ENCODE assay signal across 25 mouse cellular contexts in genomic region chr10:88550225-88550624, GRCm38 (mm10). TPM values are rescaled to one million over a fixed set of nuclear protein-coding genes. Genes with fewer than 3 reads are reported as not detected.
A peak's percentile ranks its signal among the peaks of the same experiment; 100 is the strongest.
DNase-seq lines count a peak whose midpoint lies in the region; ATAC-seq and TF ChIP-seq lines count a peak whose summit lies in the region.
"Had no signal": no experiment of that assay in that cellular context is flagged by ENCODE, and none has a peak within 500 bp of the region (broad histone marks: within the 10 kb centered on the region; RNA-seq: fewer than 3 reads in every experiment).

No protein-coding gene starts in this region.

- no peak overlapping the region for H3K4me3 ChIP-seq in liver, adult 2 months (ENCODE audit: insufficient read depth, low read depth, low read length)
- no peak overlapping the region for H3K4me3 ChIP-seq in liver, embryonic 12.5 days
- H3K4me3 ChIP-seq: embryonic facial prominence, embryonic 15.5 days; forebrain, embryonic 10.5 days; heart, embryonic 10.5 days; hindbrain, embryonic 13.5 days; limb, embryonic 12.5 days; lung, embryonic 15.5 days; midbrain, embryonic 12.5 days had no signal

- H3K4me1 ChIP-seq in liver, adult 2 months (ENCODE audit: control insufficient read depth, insufficient read depth, low read length), result no peaks in the 10 kb centered on the region
- H3K4me1 ChIP-seq in liver, embryonic 12.5 days, result no peaks in the 10 kb centered on the region
- H3K4me1 ChIP-seq: embryonic facial prominence, embryonic 15.5 days; hindbrain, embryonic 13.5 days; limb, embryonic 12.5 days; lung, embryonic 15.5 days; midbrain, embryonic 12.5 days had no signal

- H3K4me2 ChIP-seq in liver, embryonic 12.5 days, result no peak overlapping the region
- H3K4me2 ChIP-seq: embryonic facial prominence, embryonic 15.5 days; hindbrain, embryonic 13.5 days; limb, embryonic 12.5 days; lung, embryonic 15.5 days; midbrain, embryonic 12.5 days had no signal

- no peaks in the 10 kb centered on the region for H3K79me2 ChIP-seq in liver, adult 2 months (ENCODE audit: control insufficient read depth, insufficient read depth, low read length)

- no peaks in the 10 kb centered on the region for H3K36me3 ChIP-seq in liver, adult 2 months (ENCODE audit: control insufficient read depth, insufficient read depth, low read length)
- no peaks in the 10 kb centered on the region for H3K36me3 ChIP-seq in liver, embryonic 12.5 days
- H3K36me3 ChIP-seq: embryonic facial prominence, embryonic 15.5 days; forebrain, embryonic 10.5 days; heart, embryonic 10.5 days; hindbrain, embryonic 13.5 days; limb, embryonic 12.5 days; lung, embryonic 15.5 days; midbrain, embryonic 12.5 days had no signal

- DNase-seq in CD4-positive, CD25-positive, alpha-beta regulatory T cell, adult 2 months (ENCODE audit: low read depth, low spot score), result peak; percentile 14
- DNase-seq in liver, adult 2 months (ENCODE audit: extremely low read depth, low read depth, low spot score), result no peak
- DNase-seq in MEL-GATA-1-ER (ENCODE audit: extremely low read depth, low read depth) (peak; percentile 11), MN1 (ENCODE audit: low spot score) (no peak)
- DNase-seq in spleen, postnatal 10 days (ENCODE audit: low spot score in 2 of 2), result no peak
- DNase-seq: adrenal gland, adult 2 months; cerebellum, adult 9-10 months; gastrocnemius, postnatal 36 days; heart, postnatal 10 days; kidney, postnatal 25 days; layer of hippocampus, adult 9-11 months; right cerebral cortex, postnatal 25 days; thymus, postnatal 4 days had no signal

- ATAC-seq in CD4-positive, CD25-positive, alpha-beta regulatory T cell, adult 4 months, result no peak
- ATAC-seq in liver, embryonic 12.5 days, result no peak
- ATAC-seq in megakaryocyte progenitor cell, adult 5-6 weeks (replicated peaks; ENCODE audit: poor library complexity), result 0 out of 2 replicates have a peak, but pooled peaks have one; percentile 65
- ATAC-seq: intestine, embryonic 16.5 days had no signal

- no peak for TF ChIP-seq POLR2A in liver, adult 2 months (IDR thresholded peaks at IDR 0.05; ENCODE audit: extremely low read depth, insufficient read depth, low read length)

- TF ChIP-seq CTCF in liver, adult 2 months (IDR thresholded peaks at IDR 0.05; ENCODE audit: low read depth, low read length), result peak; percentile 10; the same call in 1 of the 2 replicates

- no peak overlapping the region for H3K27ac ChIP-seq in liver, adult 2 months (replicated peaks; ENCODE audit: insufficient read depth, low read depth, low read length)
- no peak overlapping the region for H3K27ac ChIP-seq in liver, embryonic 12.5 days
- H3K27ac ChIP-seq: embryonic facial prominence, embryonic 15.5 days; forebrain, embryonic 10.5 days; heart, embryonic 10.5 days; hindbrain, embryonic 13.5 days; limb, embryonic 12.5 days; lung, embryonic 15.5 days; macrophage; midbrain, embryonic 12.5 days had no signal

- WGBS in liver, adult 2 months, result 64% methylated on average over 3 of the region's 3 CpGs
- 73% methylated on average over 3 of the region's 3 CpGs for WGBS in liver, embryonic 12.5 days (ENCODE audit: insufficient replicate concordance)

- no peaks in the 10 kb centered on the region for H3K27me3 ChIP-seq in liver, adult 2 months (ENCODE audit: control insufficient read depth, insufficient read depth, low read length)
- no peaks in the 10 kb centered on the region for H3K27me3 ChIP-seq in liver, embryonic 12.5 days (replicated peaks)
- H3K27me3 ChIP-seq: embryonic facial prominence, embryonic 15.5 days; hindbrain, embryonic 13.5 days; limb, embryonic 12.5 days; lung, embryonic 15.5 days; midbrain, embryonic 12.5 days had no signal

- no peak overlapping the region for H3K9ac ChIP-seq in liver, adult 2 months (ENCODE audit: low read depth, low read length)
- H3K9ac ChIP-seq in liver, embryonic 12.5 days, result no peak overlapping the region
- H3K9ac ChIP-seq: embryonic facial prominence, embryonic 15.5 days; hindbrain, embryonic 13.5 days; limb, embryonic 12.5 days; lung, embryonic 15.5 days; midbrain, embryonic 12.5 days had no signal

- no peaks in the 10 kb centered on the region; the same call in 1 of the 2 replicates for H3K9me3 ChIP-seq in liver, embryonic 12.5 days (replicated peaks)
- H3K9me3 ChIP-seq: embryonic facial prominence, embryonic 15.5 days; forebrain, embryonic 10.5 days; heart, embryonic 10.5 days; limb, embryonic 12.5 days; lung, embryonic 15.5 days; midbrain, embryonic 12.5 days had no signal

RNA-seq across cellular contexts. Expression of gene Chpt1, which starts 46.4 kb away (rescaled TPM):
- polyA plus RNA-seq in CD4-positive, CD25-positive, alpha-beta regulatory T cell, adult 4 months (2017; shearing (Covaris generic)), result 1 to 10 TPM; 4.1 to 4.5 TPM
- 118 and 137 TPM in 2 replicates for total RNA-seq in liver, adult 2 months (2014; rRNA removed)
- 59.0 and 120 TPM in 2 replicates for polyA plus RNA-seq in liver, adult 2 months (2012; rRNA removed)
- polyA plus RNA-seq in liver, embryonic 12.5 days (2016; fragmentation: Nextera tagmentation; extraction: Ambion mirVana), result 7.0 and 8.2 TPM in 2 replicates
- 26.2 and 32.4 TPM in 2 replicates for total RNA-seq in megakaryocyte progenitor cell, adult 5-6 weeks (2015)
- total RNA-seq in megakaryocyte progenitor cell, adult 5-6 weeks (2017), result 22.4 and 22.9 TPM in 2 replicates

RNA-seq across cellular contexts. Expression of gene Mybpc1, which starts 54.7 kb away (rescaled TPM):
- not detected for polyA plus RNA-seq in CD4-positive, CD25-positive, alpha-beta regulatory T cell, adult 4 months (2017; shearing (Covaris generic))
- 1.7 TPM in 1 of 2 replicates, not detected in the other for total RNA-seq in liver, adult 2 months (2014; rRNA removed)
- polyA plus RNA-seq in liver, adult 2 months (2012; rRNA removed), result not detected in 2 replicates
- 0.46 and 0.48 TPM in 2 replicates for polyA plus RNA-seq in liver, embryonic 12.5 days (2016; fragmentation: Nextera tagmentation; extraction: Ambion mirVana)
- not detected in 2 replicates for total RNA-seq in megakaryocyte progenitor cell, adult 5-6 weeks (2015)
- not detected in 2 replicates for total RNA-seq in megakaryocyte progenitor cell, adult 5-6 weeks (2017)
- polyA plus RNA-seq: macrophage had no signal

Comparison
In these comparisons a context has a peak if more than half of its experiments do, and no peak if none do; other contexts are left out.
1. DNase-seq: peak in CD4-positive, CD25-positive, alpha-beta regulatory T cell, adult 2 months (single experiment) and MEL-GATA-1-ER (single experiment); none in liver, adult 2 months (single experiment), MN1 (single experiment) and spleen, postnatal 10 days (0 of 2).